Mouse (Mus musculus): Measurements from ENCODE around the gene Bpifb9a. TPM values are rescaled to one million over a fixed set of nuclear protein-coding genes. Genes with fewer than 3 reads are reported as not detected.
"Not testable (repeated sequence)": the region's sequence is repeated elsewhere in the genome, so short reads cannot be mapped to it uniquely, and the experiment has no call there.

The Bpifb9a gene
- polyA plus RNA-seq (2017; shearing (Covaris generic)) = not detected

- not testable (repeated sequence) for ATAC-seq
Observed at GRCm38 (mm10) chr2:154257554-154257953, at the start of gene Bpifb9a. Bpifb9a (plus strand) TSS chr2:154257854.

- ATAC-seq = no peak
Observed at GRCm38 (mm10) chr2:154209112-154209511, 48.5 kb upstream of the Bpifb9a start.

- no peak for ATAC-seq
Observed at GRCm38 (mm10) chr2:154211121-154211520, 46.5 kb upstream of the Bpifb9a start.

- no peak for ATAC-seq
Observed at GRCm38 (mm10) chr2:154211881-154212280, 45.8 kb upstream of the Bpifb9a start.

- no peak for ATAC-seq
Observed at GRCm38 (mm10) chr2:154215191-154215590, 42.5 kb upstream of the Bpifb9a start.

GRCm38 (mm10) chr2:154219950-154220349 is 37.7 kb upstream of the Bpifb9a start:
- no peak for ATAC-seq

GRCm38 (mm10) chr2:154223265-154223916 is 34.3 kb upstream of the Bpifb9a start, which contains the start of gene Bpifb5:
Bpifb5 (plus strand) TSS chr2:154223742.
- no peak for ATAC-seq

GRCm38 (mm10) chr2:154223917-154224273 is 33.8 kb upstream of the Bpifb9a start:
- ATAC-seq = no peak

GRCm38 (mm10) chr2:154226991-154227390 is 30.7 kb upstream of the Bpifb9a start:
- ATAC-seq = no peak

GRCm38 (mm10) chr2:154227830-154228229 is 29.8 kb upstream of the Bpifb9a start:
- no peak for ATAC-seq

- ATAC-seq = no peak
Observed at GRCm38 (mm10) chr2:154233426-154233825, 24.2 kb upstream of the Bpifb9a start.

- no peak for ATAC-seq
Observed at GRCm38 (mm10) chr2:154240771-154241170, 16.9 kb upstream of the Bpifb9a start.

- ATAC-seq = not testable (repeated sequence)
Observed at GRCm38 (mm10) chr2:154242726-154243125, 14.9 kb upstream of the Bpifb9a start.

- ATAC-seq = no peak
Observed at GRCm38 (mm10) chr2:154243356-154244036, 14.2 kb upstream of the Bpifb9a start.

- ATAC-seq = no peak
Observed at GRCm38 (mm10) chr2:154245322-154245721, 12.3 kb upstream of the Bpifb9a start.

- ATAC-seq = not testable (repeated sequence)
Observed at GRCm38 (mm10) chr2:154255254-154255653, 2.4 kb upstream of the Bpifb9a start.

- no peak for ATAC-seq
Observed at GRCm38 (mm10) chr2:154255770-154256169, 1.9 kb upstream of the Bpifb9a start.

GRCm38 (mm10) chr2:154264397-154264796 is 6.7 kb downstream of the Bpifb9a start:
- ATAC-seq = not testable (repeated sequence)

- ATAC-seq = not testable (repeated sequence)
Observed at GRCm38 (mm10) chr2:154291866-154292265, 34.2 kb downstream of the Bpifb9a start.

- no peak for ATAC-seq
Observed at GRCm38 (mm10) chr2:154292833-154293232, 35.2 kb downstream of the Bpifb9a start.

- ATAC-seq = not testable (repeated sequence)
Observed at GRCm38 (mm10) chr2:154294746-154295145, 37.1 kb downstream of the Bpifb9a start.

- peak; percentile 62 for ATAC-seq
Observed at GRCm38 (mm10) chr2:154300496-154300895, 42.8 kb downstream of the Bpifb9a start.

- ATAC-seq = no peak
Observed at GRCm38 (mm10) chr2:154301763-154302162, 44.1 kb downstream of the Bpifb9a start.

GRCm38 (mm10) chr2:154304604-154305003 is 47.0 kb downstream of the Bpifb9a start:
- not testable (repeated sequence) for ATAC-seq

Data from CD4-positive, CD25-positive, alpha-beta regulatory T cell, adult 4 months (primary cell).